Mouse (Mus musculus) small intestine, adult 2 months (tissue): ENCODE data around the gene Elp6.

Experiments used
- CTCF ChIP-seq: fragments of 200-500 bp; IDR thresholded peaks from 2 replicates; pipeline ENCODE4 v1.5.1; 2012; ENCODE audit warnings: low read depth, mild to moderate bottlenecking, control low read depth, inconsistent platforms, low read length, moderate library complexity, mixed read lengths; ENCODE audit not compliant: insufficient replicate concordance, insufficient read length; ENCODE audit errors: extremely low read depth
- POLR2A ChIP-seq: fragments of 200-500 bp; IDR thresholded peaks from 2 replicates; pipeline ENCODE4 v1.6.1; 2012; ENCODE audit warnings: low read depth, mild to moderate bottlenecking, control low read depth, inconsistent platforms, low read length, moderate library complexity

DNA sequence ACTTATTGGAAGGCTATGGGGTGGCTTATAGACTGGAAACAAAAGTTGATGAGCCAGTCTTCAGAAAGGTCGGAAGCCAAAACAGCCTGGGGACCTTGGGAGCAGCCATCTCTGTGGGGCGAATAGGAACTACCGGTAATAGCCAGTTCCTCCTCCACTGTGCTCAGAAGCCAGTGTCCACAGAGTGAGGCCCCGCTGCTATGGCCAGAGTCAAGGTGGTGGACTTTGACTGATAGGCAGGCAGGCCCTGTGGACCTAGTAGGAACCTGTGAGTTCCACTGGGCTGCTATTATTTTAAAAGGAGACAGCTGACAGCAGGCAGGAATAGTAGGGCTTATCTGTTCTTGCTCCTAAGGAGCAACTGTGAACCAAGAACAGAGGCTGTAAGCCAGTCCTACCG lies 45.6 kb downstream of the Elp6 start:
- no peak for TF ChIP-seq CTCF
- no peak for TF ChIP-seq POLR2A
